Mouse (Mus musculus) limb, embryonic 14.5 days (tissue): Measurements from ENCODE around the gene Opn4. TPM values are rescaled to one million over a fixed set of nuclear protein-coding genes. Genes with fewer than 3 reads are reported as not detected.
A peak's percentile ranks its signal among the peaks of the same experiment; 100 is the strongest.

Experiments used
- ATAC-seq: fragments of 200-750 bp; cut with Nextera tagmentation; 2 replicates; pipeline ENCODE4 v1.8.0; 2017; ENCODE audit warnings: low read depth, moderate number of reproducible peaks, moderate TSS enrichment; ENCODE audit not compliant: low FRiP score
- DNase-seq: peaks from one replicate; pipeline ENCODE4 v3.0.0-alpha.2; 2015; ENCODE audit warnings: low spot score
- H3K27ac ChIP-seq: fragments of 300-500 bp; sonication (generic); replicated peaks from 2 replicates; pipeline ENCODE4 v1.5.1; 2014; ENCODE audit warnings: low read depth, mild to moderate bottlenecking, low read length, moderate library complexity, mixed read lengths
- H3K27me3 ChIP-seq: fragments of 300-500 bp; sonication (generic); 2 replicates; pipeline ENCODE4 v1.6.1; 2014; ENCODE audit warnings: low read length, mixed read lengths; ENCODE audit not compliant: control insufficient read depth, insufficient read depth
- H3K36me3 ChIP-seq: fragments of 300-500 bp; sonication (generic); 2 replicates; pipeline ENCODE4 v1.6.1; 2014; ENCODE audit warnings: mild to moderate bottlenecking, low read length, moderate library complexity, mixed read lengths; ENCODE audit not compliant: control insufficient read depth, insufficient read depth
- H3K4me1 ChIP-seq: fragments of 300-500 bp; sonication (generic); 2 replicates; pipeline ENCODE4 v1.6.1; 2014; ENCODE audit warnings: antibody characterized with exemption, low read length, mixed read lengths; ENCODE audit not compliant: control insufficient read depth, insufficient read depth
- H3K4me2 ChIP-seq: fragments of 300-500 bp; sonication (generic); replicated peaks from 2 replicates; pipeline ENCODE4 v1.6.1; 2014; ENCODE audit warnings: low read depth, mild to moderate bottlenecking, low read length, moderate library complexity; ENCODE audit not compliant: severe bottlenecking
- H3K4me3 ChIP-seq: fragments of 300-500 bp; sonication (generic); replicated peaks from 2 replicates; pipeline ENCODE4 v1.5.1; 2014; ENCODE audit warnings: low read length
- H3K9ac ChIP-seq: fragments of 300-500 bp; sonication (generic); 2 replicates; pipeline ENCODE4 v1.6.1; 2014; ENCODE audit warnings: mild to moderate bottlenecking, low read depth, low read length, moderate library complexity; ENCODE audit not compliant: severe bottlenecking
- H3K9me3 ChIP-seq: fragments of 300-500 bp; sonication (generic); 2 replicates; pipeline ENCODE4 v1.6.1; 2016; ENCODE audit warnings: low read length; ENCODE audit not compliant: control insufficient read depth
- POLR2A ChIP-seq: fragments of 200-500 bp; IDR thresholded peaks from 2 replicates; pipeline ENCODE4 v1.8.0; 2012; ENCODE audit warnings: inconsistent platforms, mild to moderate bottlenecking, moderate library complexity, borderline replicate concordance; ENCODE audit not compliant: insufficient read depth, insufficient read length; ENCODE audit errors: extremely low read depth
- WGBS: fragments of 180-500 bp; shearing (Covaris S2); extraction: QIAGEN DNeasy Blood & Tissue Kit; methylation state at CpG from one replicate; pipeline ENCODE4 v1.1.7; 2014; 5-methylcytosine and 5-hydroxymethylcytosine counted together
- polyA plus RNA-seq, 2 experiments: library from polyadenylated mRNA; depleted of rRNA in 1 of 2; stranded (reverse) in 1 of 2; unstranded in 1 of 2; fragments of >200 nt; fragmentation: Nextera tagmentation in 1 of 2; extraction: Ambion mirVana in 1 of 2; gene quantifications; 2 replicates each; pipeline versions ENCODE4 v1.2.1 to v1.2.3; 2012 to 2014

Opn4 gene
- polyA plus RNA-seq, 2 experiments, result 0.09 to 0.25 TPM

GRCm38 (mm10) chr14:34632722-34633448 is 32.9 kb upstream of the Opn4 start:
- Histone ChIP-seq H3K27ac (no peak overlapping the region), H3K9me3 (no peaks in the 10 kb centered on the region), H3K4me3 (no peak overlapping the region), H3K36me3 (no peaks in the 10 kb centered on the region), H3K4me1 (no peaks in the 10 kb centered on the region), H3K4me2 (no peak overlapping the region), H3K27me3 (no peaks in the 10 kb centered on the region), H3K9ac (no peak overlapping the region)
- DNase-seq (no peak), ATAC-seq (no peak)
- no peak for TF ChIP-seq POLR2A
- WGBS, result 76% methylated on average over 10 of the region's 10 CpGs

- Histone ChIP-seq H3K27me3 (no peaks in the 10 kb centered on the region), H3K4me3 (no peak overlapping the region), H3K9me3 (no peaks in the 10 kb centered on the region), H3K36me3 (no peaks in the 10 kb centered on the region), H3K4me1 (no peaks in the 10 kb centered on the region), H3K9ac (no peak overlapping the region), H3K27ac (no peak overlapping the region), H3K4me2 (no peak overlapping the region)
- no peak for TF ChIP-seq POLR2A
- DNase-seq (no peak), ATAC-seq (no peak)
- 80% methylated on average over 7 of the region's 7 CpGs for WGBS
Observed at GRCm38 (mm10) chr14:34626824-34627223, 26.9 kb upstream of the Opn4 start.

- no peak for TF ChIP-seq POLR2A
- H3K4me3 ChIP-seq, result no peak overlapping the region
- H3K9me3 ChIP-seq, result no peaks in the 10 kb centered on the region
- H3K4me2 ChIP-seq, result no peak overlapping the region
- no peaks in the 10 kb centered on the region for H3K36me3 ChIP-seq
- H3K4me1 ChIP-seq, result no peaks in the 10 kb centered on the region
- no peak overlapping the region for H3K27ac ChIP-seq
- no peak for ATAC-seq
- no peak overlapping the region for H3K9ac ChIP-seq
- H3K27me3 ChIP-seq, result no peaks in the 10 kb centered on the region
- DNase-seq, result no peak
- 67% methylated on average over 16 of the region's 16 CpGs for WGBS
Observed at GRCm38 (mm10) chr14:34623531-34624210, 23.7 kb upstream of the Opn4 start.

- TF ChIP-seq POLR2A, result no peak
- DNase-seq, result no peak
- Histone ChIP-seq H3K9ac (no peak overlapping the region), H3K27me3 (no peaks in the 10 kb centered on the region), H3K4me3 (no peak overlapping the region), H3K9me3 (no peaks in the 10 kb centered on the region), H3K4me1 (no peaks in the 10 kb centered on the region), H3K27ac (no peak overlapping the region), H3K4me2 (no peak overlapping the region), H3K36me3 (no peaks in the 10 kb centered on the region)
- 86% methylated on average over 5 of the region's 5 CpGs for WGBS
- ATAC-seq, result no peak
Observed at GRCm38 (mm10) chr14:34623074-34623473, 23.1 kb upstream of the Opn4 start.

- Histone ChIP-seq H3K27ac (no peak overlapping the region), H3K27me3 (peaks cover 1% of the 10 kb centered on the region; the same call in 1 of the 2 replicates), H3K9ac (no peak overlapping the region), H3K4me2 (no peak overlapping the region), H3K4me3 (no peak overlapping the region), H3K9me3 (no peaks in the 10 kb centered on the region), H3K36me3 (no peaks in the 10 kb centered on the region), H3K4me1 (no peaks in the 10 kb centered on the region)
- 41% methylated on average over 10 of the region's 10 CpGs for WGBS
- peak; percentile 55 for DNase-seq
- no peak for TF ChIP-seq POLR2A
- no peak for ATAC-seq
Observed at GRCm38 (mm10) chr14:34620611-34621376, 20.9 kb upstream of the Opn4 start.
